Mouse (Mus musculus): ENCODE measurements around the gene Calm1.
A peak's percentile ranks its signal among the peaks of the same experiment; 100 is the strongest.
"Not testable (repeated sequence)": the region's sequence is repeated elsewhere in the genome, so short reads cannot be mapped to it uniquely, and the experiment has no call there.

DNA sequence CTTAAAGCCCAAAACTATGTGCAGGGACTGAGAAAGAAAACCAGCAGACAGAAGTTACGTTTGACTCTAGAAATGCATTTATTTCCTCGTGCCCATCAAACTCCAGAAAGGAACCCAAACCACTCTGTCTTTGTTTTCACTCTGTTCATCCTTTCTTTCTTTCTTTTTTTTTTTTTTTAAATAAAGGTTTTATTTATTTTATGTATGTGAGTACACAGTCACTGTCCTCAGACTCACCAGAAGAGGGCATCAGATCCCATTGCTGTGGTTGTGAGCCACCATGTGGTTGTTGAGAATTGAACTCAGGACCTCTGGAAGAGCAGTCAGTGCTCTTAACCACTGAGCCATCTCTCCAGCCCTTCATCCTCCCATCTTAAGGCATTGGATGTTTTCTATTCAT lies 14.3 kb upstream of the Calm1 start:
- peak; percentile 51 for TF ChIP-seq CTCF (IDR thresholded peaks at IDR 0.05; ENCODE audit: low read depth)
- not testable (repeated sequence) for TF ChIP-seq EP300 (optimal IDR thresholded peaks at IDR 0.05)
